Mouse (Mus musculus) CH12.LX (cell line): ENCODE data around the gene 1810010H24Rik. TPM values are rescaled to one million over a fixed set of nuclear protein-coding genes. Genes with fewer than 3 reads are reported as not detected.
A peak's percentile ranks its signal among the peaks of the same experiment; 100 is the strongest.

Source experiments
- DNase-seq: peaks from one replicate; pipeline ENCODE4 v3.0.0-alpha.2; 2013; ENCODE audit errors: extremely low read depth
- H3K27ac ChIP-seq: 2 replicates; pipeline ENCODE4 v1.5.1; 2012; ENCODE audit warnings: low read depth, mild to moderate bottlenecking, control low read depth, moderate library complexity; ENCODE audit not compliant: insufficient read depth
- H3K27me3 ChIP-seq: replicated peaks from 2 replicates; pipeline ENCODE3; 2012; ENCODE audit warnings: inconsistent platforms
- H3K36me3 ChIP-seq, 2 experiments: replicated peaks in 1 of 2; 2 replicates each; pipeline versions ENCODE3 to v1.6.1; 2012; ENCODE audit warnings: inconsistent platforms in 1 of 2, low read length in 1 of 2, mild to moderate bottlenecking in 1 of 2, mixed read lengths in 1 of 2, moderate library complexity in 1 of 2; ENCODE audit not compliant: control insufficient read depth in 1 of 2, insufficient read depth in 1 of 2
- H3K4me1 ChIP-seq, 2 experiments: 2 replicates each; pipeline ENCODE4 v1.6.1; 2012; ENCODE audit warnings: inconsistent platforms in 1 of 2, moderate library complexity in 1 of 2; ENCODE audit not compliant: insufficient read depth in 2 of 2, control insufficient read depth in 1 of 2
- H3K4me2 ChIP-seq: 2 replicates; pipeline ENCODE4 v1.6.1; 2012; ENCODE audit warnings: low read depth, mild to moderate bottlenecking, control low read depth; ENCODE audit not compliant: poor library complexity, insufficient read depth, severe bottlenecking
- H3K4me3 ChIP-seq, 3 experiments: fragments of 150-350 bp in 1 of 3; sonication (generic) in 1 of 3; replicated peaks in 1 of 3; 2 replicates each; pipeline versions ENCODE3 to v1.5.1; 2011 to 2012; ENCODE audit warnings: low read depth in 2 of 3, low read length in 2 of 3, mild to moderate bottlenecking in 2 of 3, moderate library complexity in 2 of 3, control low read depth in 1 of 3, improper control_type of control experiment in 1 of 3, inconsistent platforms in 1 of 3, mixed read lengths in 1 of 3; ENCODE audit not compliant: poor library complexity in 1 of 3
- H3K79me2 ChIP-seq: replicated peaks from 2 replicates; pipeline ENCODE4 v1.6.1; 2012; ENCODE audit warnings: mild to moderate bottlenecking, moderate library complexity; ENCODE audit not compliant: control insufficient read depth, poor library complexity, insufficient read depth, severe bottlenecking; ENCODE audit errors: extremely low read depth
- H3K9ac ChIP-seq: 2 replicates; pipeline ENCODE4 v1.6.1; 2012; ENCODE audit warnings: low read depth, mild to moderate bottlenecking, control low read depth, moderate library complexity; ENCODE audit not compliant: insufficient read depth
- H3K9me3 ChIP-seq: replicated peaks from 2 replicates; pipeline ENCODE3; 2012; ENCODE audit warnings: low read length, inconsistent platforms, mixed read lengths
- BHLHE40 ChIP-seq: IDR thresholded peaks from 2 replicates; pipeline ENCODE4 v1.6.1; 2011; ENCODE audit warnings: mild to moderate bottlenecking, low read depth, low read length, improper control_type of control experiment
- CTCF ChIP-seq, 2 experiments: IDR thresholded peaks in 1 of 2; conservative IDR thresholded peaks in 1 of 2; 2 replicates each; pipeline ENCODE4 v1.5.1; 2011 to 2012; ENCODE audit warnings: low read depth in 2 of 2, low read length in 2 of 2, improper control_type of control experiment in 1 of 2, inconsistent platforms in 1 of 2, mild to moderate bottlenecking in 1 of 2, moderate library complexity in 1 of 2
- E2F4 ChIP-seq: IDR thresholded peaks from 2 replicates; pipeline ENCODE4 v1.6.1; 2011; ENCODE audit warnings: low read depth, low read length, improper control_type of control experiment; ENCODE audit not compliant: insufficient replicate concordance
- ELF1 ChIP-seq: IDR thresholded peaks from 2 replicates; pipeline ENCODE4 v1.6.1; 2014; ENCODE audit warnings: low read depth, mild to moderate bottlenecking, inconsistent platforms, low read length, improper control_type of control experiment
- EP300 ChIP-seq: IDR thresholded peaks from 2 replicates; pipeline ENCODE4 v1.6.1; 2011; ENCODE audit warnings: low read length, improper control_type of control experiment
- KAT2A ChIP-seq: IDR thresholded peaks from 2 replicates; pipeline ENCODE4 v1.6.1; 2012; ENCODE audit warnings: low read length, improper control_type of control experiment, inconsistent platforms; ENCODE audit not compliant: insufficient replicate concordance
- MAZ ChIP-seq: IDR thresholded peaks from 2 replicates; pipeline ENCODE4 v1.6.1; 2012; ENCODE audit warnings: low read depth, mild to moderate bottlenecking, inconsistent platforms, low read length, improper control_type of control experiment, moderate library complexity
- MEF2A ChIP-seq: IDR thresholded peaks from 2 replicates; pipeline ENCODE4 v1.6.1; 2014; ENCODE audit warnings: low read depth, mild to moderate bottlenecking, inconsistent platforms, low read length, improper control_type of control experiment, borderline replicate concordance
- MXI1 ChIP-seq: IDR thresholded peaks from 2 replicates; pipeline ENCODE4 v1.6.1; 2011; ENCODE audit warnings: mild to moderate bottlenecking, low read depth, low read length, improper control_type of control experiment
- NELFE ChIP-seq: IDR thresholded peaks from 2 replicates; pipeline ENCODE4 v1.6.1; 2011; ENCODE audit warnings: low read depth, low read length, improper control_type of control experiment
- NRF1 ChIP-seq: IDR thresholded peaks from 2 replicates; pipeline ENCODE4 v1.6.1; 2014; ENCODE audit warnings: low read depth, mild to moderate bottlenecking, inconsistent platforms, low read length, improper control_type of control experiment, moderate library complexity
- SMC3 ChIP-seq: IDR thresholded peaks from 2 replicates; pipeline ENCODE4 v1.6.1; 2011; ENCODE audit warnings: low read depth, low read length, improper control_type of control experiment
- USF2 ChIP-seq: conservative IDR thresholded peaks from 2 replicates; pipeline ENCODE4 v1.6.1; 2011; ENCODE audit warnings: low read depth, low read length, improper control_type of control experiment
- ZC3H11A ChIP-seq: IDR thresholded peaks from 2 replicates; pipeline ENCODE4 v1.6.1; 2012; ENCODE audit warnings: low read depth, mild to moderate bottlenecking, inconsistent platforms, low read length, improper control_type of control experiment
- ZNF384 ChIP-seq: IDR thresholded peaks from 2 replicates; pipeline ENCODE4 v1.6.1; 2012; ENCODE audit warnings: low read depth, low read length, improper control_type of control experiment, inconsistent platforms
- dilution Hi-C: fragments of 300-500 bp; cut with MboI; formaldehyde crosslinking; loops from 2 replicates; pipeline ENCODE4 v1.14.3; 2020; ENCODE audit warnings: low sequenced_read_pairs; ENCODE audit not compliant: extremely low pct_unique_long_range_greater_than_20kb, extremely low pct_ligation_motif_present
- in situ Hi-C: fragments of 300-500 bp; cut with MboI; formaldehyde crosslinking; loops from 3 replicates; pipeline ENCODE4 v1.14.3; 2019; ENCODE audit warnings: low sequenced_read_pairs, low pct_ligation_motif_present, low pct_unique_long_range_greater_than_20kb, mixed read lengths
- polyA plus RNA-seq: library from polyadenylated mRNA; unstranded; fragments of >175 nt; gene quantifications from 2 replicates; pipeline ENCODE4 v1.2.1, GENCODE M21; 2012; ENCODE audit warnings: low read depth; ENCODE audit not compliant: insufficient read length
- total RNA-seq, 2 experiments: library from RNA; depleted of rRNA; stranded (reverse); fragments of 300-350 nt in 1 of 2; fragments of >200 nt in 1 of 2; gene quantifications; 2 replicates each; pipeline ENCODE4 v1.2.3; 2012 to 2014

Gene 1810010H24Rik
- total and polyA plus RNA-seq, 3 experiments, result 0.53 to 1.7 (median 1.1) TPM

GRCm38 (mm10) chr11:107014020-107014585, 11.4 kb upstream of the 1810010H24Rik start:
- H3K4me2 ChIP-seq, result no peak overlapping the region
- H3K27ac ChIP-seq, result no peak overlapping the region
- dilution Hi-C loops (no loop called here), in situ Hi-C loops (no loop called here)
- no peaks in the 10 kb centered on the region for H3K79me2 ChIP-seq
- no peaks in the 10 kb centered on the region for H3K36me3 ChIP-seq
- H3K4me1 ChIP-seq, result peaks cover 8 to 14% of the 10 kb centered on the region in 2 experiments; a peak in 3 of 4 replicates
- DNase-seq, result no peak
- TF ChIP-seq USF2, result no peak
- no peak for TF ChIP-seq NRF1
- no peak for TF ChIP-seq BHLHE40
- TF ChIP-seq NELFE, result no peak
- TF ChIP-seq SMC3, result peak; percentile 6; the same call in 1 of the 2 replicates
- TF ChIP-seq ZC3H11A, result no peak
- TF ChIP-seq MXI1, result no peak
- no peak for TF ChIP-seq MEF2A
- peak; percentile 25; the same call in 1 of the 2 replicates for TF ChIP-seq ZNF384
- no peak for TF ChIP-seq MAZ
- no peak for TF ChIP-seq KAT2A
- TF ChIP-seq CTCF (conservative IDR thresholded peaks at IDR 0.05 in 1 of 2, IDR thresholded peaks at IDR 0.05 in 1 of 2; ENCODE audit: low read depth in 2 of 2, low read length in 2 of 2), result peak in 1 of 2 experiments; percentile 43; a peak in 2 of 4 replicates
- TF ChIP-seq EP300, result no peak
- peaks cover 3% of the 10 kb centered on the region for H3K9me3 ChIP-seq
- no peak overlapping the region for H3K9ac ChIP-seq
- no peak overlapping the region for H3K4me3 ChIP-seq
- peaks cover 2% of the 10 kb centered on the region for H3K27me3 ChIP-seq

GRCm38 (mm10) chr11:107014597-107015309, 10.7 kb upstream of the 1810010H24Rik start:
- Histone ChIP-seq H3K79me2 (no peaks in the 10 kb centered on the region), H3K9ac (no peak overlapping the region), H3K9me3 (peaks cover 3% of the 10 kb centered on the region), H3K27ac (no peak overlapping the region), H3K4me1 (peaks cover 8 to 14% of the 10 kb centered on the region in 2 experiments; a peak in 3 of 4 replicates), H3K4me2 (peak overlapping the region; percentile 22), H3K27me3 (no peaks in the 10 kb centered on the region), H3K4me3 (no peak overlapping the region), H3K36me3 (no peaks in the 10 kb centered on the region)
- peak; percentile 72 for DNase-seq
- dilution Hi-C loops (no loop called here), in situ Hi-C loops (no loop called here)
- no peak for TF ChIP-seq MAZ
- no peak for TF ChIP-seq E2F4
- peak; percentile 41; the same call in 1 of the 2 replicates for TF ChIP-seq ELF1
- peak; percentile 28 to 69; a peak in 3 of 4 replicates for TF ChIP-seq CTCF (conservative IDR thresholded peaks at IDR 0.05 in 1 of 2, IDR thresholded peaks at IDR 0.05 in 1 of 2; ENCODE audit: low read depth in 2 of 2, low read length in 2 of 2)
